In genomic region chr10:77180110-77180509, GRCm38 (mm10) we compare ENCODE assay signal across 22 mouse cellular contexts. TPM values are rescaled to one million over a fixed set of nuclear protein-coding genes. Genes with fewer than 3 reads are reported as not detected.
A peak's percentile ranks its signal among the peaks of the same experiment; 100 is the strongest.
DNase-seq lines count a peak whose midpoint lies in the region; ATAC-seq lines count a peak whose summit lies in the region.
"Had no signal": no experiment of that assay in that cellular context is flagged by ENCODE, and none has a peak within 500 bp of the region (broad histone marks: within the 10 kb centered on the region; RNA-seq: fewer than 3 reads in every experiment).

No protein-coding gene starts in this region.

- no peak overlapping the region for H3K27ac ChIP-seq in intestine, embryonic 14.5 days (ENCODE audit: low read depth)
- no peak overlapping the region for H3K27ac ChIP-seq in intestine, embryonic 16.5 days (ENCODE audit: low read length)
- no peak overlapping the region for H3K27ac ChIP-seq in hindbrain, embryonic 10.5 days
- H3K27ac ChIP-seq: embryonic facial prominence, embryonic 10.5 days; embryonic facial prominence, embryonic 12.5 days; forebrain, embryonic 13.5 days; forebrain, embryonic 15.5 days had no signal

- no peaks in the 10 kb centered on the region for H3K27me3 ChIP-seq in intestine, embryonic 14.5 days (replicated peaks; ENCODE audit: control insufficient read depth, insufficient read depth, low read length)
- H3K27me3 ChIP-seq in intestine, embryonic 16.5 days (replicated peaks; ENCODE audit: control insufficient read depth, insufficient read depth, low read length) = no peaks in the 10 kb centered on the region
- H3K27me3 ChIP-seq in hindbrain, embryonic 10.5 days (ENCODE audit: insufficient read depth, poor library complexity, severe bottlenecking) = no peaks in the 10 kb centered on the region
- H3K27me3 ChIP-seq: embryonic facial prominence, embryonic 12.5 days; forebrain, embryonic 13.5 days; forebrain, embryonic 15.5 days had no signal

- no peak for ATAC-seq in intestine, embryonic 14.5 days (replicated peaks; ENCODE audit: low FRiP score, low TSS enrichment, low read depth)
- no peak for ATAC-seq in intestine, embryonic 16.5 days
- ATAC-seq: CD4-positive, CD25-positive, alpha-beta regulatory T cell, adult 4 months; forebrain, embryonic 13.5 days; forebrain, embryonic 15.5 days; forebrain, postnatal 0 days had no signal

- H3K4me3 ChIP-seq in intestine, embryonic 14.5 days (ENCODE audit: low read depth, low read length) = no peak overlapping the region
- H3K4me3 ChIP-seq in intestine, embryonic 16.5 days (ENCODE audit: low read length) = no peak overlapping the region
- no peak overlapping the region for H3K4me3 ChIP-seq in hindbrain, embryonic 10.5 days
- H3K4me3 ChIP-seq: embryonic facial prominence, embryonic 10.5 days; embryonic facial prominence, embryonic 12.5 days; forebrain, embryonic 13.5 days; forebrain, embryonic 15.5 days had no signal

- WGBS in intestine, embryonic 14.5 days = 84% methylated on average over 3 of the region's 3 CpGs
- WGBS in intestine, embryonic 16.5 days = 75% methylated on average over 3 of the region's 3 CpGs
- WGBS in hindbrain, embryonic 10.5 days = 92% methylated on average over 3 of the region's 3 CpGs

- peak; percentile 15 for DNase-seq in intestine, embryonic 14.5 days (ENCODE audit: low spot score)
- peak; percentile 34 for DNase-seq in NIH3T3 (ENCODE audit: low read depth)
- DNase-seq in telencephalon, adult 2 months (ENCODE audit: low read depth, low spot score) = peak; percentile 16
- DNase-seq in hindbrain, embryonic 10.5 days (ENCODE audit: low spot score) = no peak
- no peak for DNase-seq in heart, postnatal 10 days
- DNase-seq: adrenal gland, adult 2 months; adrenal gland, postnatal 10 days; adrenal gland, postnatal 25 days; B cell, adult 2 months; cerebellum, adult 11-12 months; cerebellum, adult 2 months; cerebellum, adult 9-10 months; cerebellum, postnatal 10 days; cerebellum, postnatal 25 days; forebrain, postnatal 0 days had no signal

- H3K9me3 ChIP-seq in intestine, embryonic 14.5 days (ENCODE audit: control insufficient read depth, low read length) = no peaks in the 10 kb centered on the region
- H3K9me3 ChIP-seq in intestine, embryonic 16.5 days (ENCODE audit: control insufficient read depth, low read length) = no peaks in the 10 kb centered on the region
- H3K9me3 ChIP-seq in hindbrain, embryonic 10.5 days = no peaks in the 10 kb centered on the region
- H3K9me3 ChIP-seq: embryonic facial prominence, embryonic 10.5 days; embryonic facial prominence, embryonic 12.5 days; forebrain, embryonic 13.5 days; forebrain, embryonic 15.5 days; G1E had no signal

- H3K4me2 ChIP-seq in intestine, embryonic 14.5 days (ENCODE audit: low read length) = no peak overlapping the region
- H3K4me2 ChIP-seq in intestine, embryonic 16.5 days (ENCODE audit: low read depth, low read length) = no peak overlapping the region
- H3K4me2 ChIP-seq: embryonic facial prominence, embryonic 12.5 days; forebrain, embryonic 13.5 days; forebrain, embryonic 15.5 days had no signal

- intact Hi-C loops in heart, postnatal 10 days (cut with DNase I) = no loop called here

- H3K36me3 ChIP-seq in intestine, embryonic 14.5 days (ENCODE audit: control insufficient read depth, insufficient read depth, low read length) = no peaks in the 10 kb centered on the region
- no peaks in the 10 kb centered on the region for H3K36me3 ChIP-seq in intestine, embryonic 16.5 days (ENCODE audit: control insufficient read depth, insufficient read depth, low read length)
- H3K36me3 ChIP-seq in hindbrain, embryonic 10.5 days = no peaks in the 10 kb centered on the region
- H3K36me3 ChIP-seq: embryonic facial prominence, embryonic 10.5 days; embryonic facial prominence, embryonic 12.5 days; forebrain, embryonic 15.5 days; G1E had no signal

- H3K9ac ChIP-seq in intestine, embryonic 14.5 days (ENCODE audit: low read length) = no peak overlapping the region
- H3K9ac ChIP-seq in intestine, embryonic 16.5 days (ENCODE audit: low read depth, low read length) = no peak overlapping the region
- H3K9ac ChIP-seq: embryonic facial prominence, embryonic 12.5 days; forebrain, embryonic 13.5 days; forebrain, embryonic 15.5 days; forebrain, postnatal 0 days had no signal

- H3K4me1 ChIP-seq in intestine, embryonic 14.5 days (replicated peaks; ENCODE audit: control insufficient read depth, insufficient read depth, low read length) = no peaks in the 10 kb centered on the region
- H3K4me1 ChIP-seq in intestine, embryonic 16.5 days (ENCODE audit: control insufficient read depth, insufficient read depth, low read length) = no peaks in the 10 kb centered on the region
- H3K4me1 ChIP-seq in hindbrain, embryonic 10.5 days (replicated peaks) = peaks cover 10% of the 10 kb centered on the region
- H3K4me1 ChIP-seq: embryonic facial prominence, embryonic 12.5 days; forebrain, embryonic 13.5 days; forebrain, embryonic 15.5 days had no signal

RNA-seq across cellular contexts. Expression of gene Col18a1, which starts 13.8 kb away (rescaled TPM):
- 54.8 and 58.2 TPM in 2 replicates for polyA plus RNA-seq in intestine, embryonic 14.5 days (2014; fragmentation: Nextera tagmentation; extraction: Ambion mirVana)
- polyA plus RNA-seq in intestine, embryonic 16.5 days (2015; fragmentation: Nextera tagmentation; extraction: Ambion mirVana) = 48.6 and 54.3 TPM in 2 replicates
- 147 and 167 TPM in 2 replicates for polyA plus RNA-seq in hindbrain, embryonic 10.5 days (2016; fragmentation: Nextera tagmentation; extraction: Ambion mirVana)
- 10 to 100 TPM; 49.9 to 53.2 TPM for total RNA-seq in heart, postnatal 10 days (2021)

Comparison
In these comparisons a context has a peak if more than half of its experiments do, and no peak if none do; other contexts are left out.
1. DNase-seq: peak in intestine, embryonic 14.5 days (single experiment), NIH3T3 (single experiment) and telencephalon, adult 2 months (single experiment); none in hindbrain, embryonic 10.5 days (single experiment) and heart, postnatal 10 days (0 of 2).